Mouse (Mus musculus) bone marrow macrophage, adult 2 months (primary cell): ENCODE results near the gene Esp15. TPM values are rescaled to one million over a fixed set of nuclear protein-coding genes. Genes with fewer than 3 reads are reported as not detected.
"Not testable (repeated sequence)": the region's sequence is repeated elsewhere in the genome, so short reads cannot be mapped to it uniquely, and the experiment has no call there.

ENCODE experiments used
- H3K27ac ChIP-seq: 2 replicates; pipeline ENCODE4 v1.5.1; 2012; ENCODE audit warnings: low read depth, low read length; ENCODE audit not compliant: insufficient read depth
- H3K4me1 ChIP-seq: 2 replicates; pipeline ENCODE4 v1.6.1; 2012; ENCODE audit warnings: low read length; ENCODE audit not compliant: control insufficient read depth, insufficient read depth
- H3K4me3 ChIP-seq: 2 replicates; pipeline ENCODE4 v1.5.1; 2012; ENCODE audit warnings: mild to moderate bottlenecking, low read length, moderate library complexity; ENCODE audit not compliant: insufficient read depth
- CTCF ChIP-seq: IDR thresholded peaks from 2 replicates; pipeline ENCODE4 v1.5.1; 2012; ENCODE audit warnings: low read depth, mild to moderate bottlenecking, low read length, moderate library complexity
- POLR2A ChIP-seq: IDR thresholded peaks from 2 replicates; pipeline ENCODE4 v1.6.1; 2012; ENCODE audit warnings: mild to moderate bottlenecking, low read depth, low read length, borderline replicate concordance
- polyA plus RNA-seq: library from polyadenylated mRNA; stranded (reverse); fragments of >200 nt; gene quantifications from 2 replicates; pipeline ENCODE4 v1.2.4, GENCODE M21; 2012; ENCODE audit not compliant: missing spikeins, insufficient read depth, insufficient read length

Esp15 gene
- not detected in 2 replicates for polyA plus RNA-seq

GRCm38 (mm10) chr17:39640654-39641053 lies at the start of gene Esp15:
Esp15 (plus strand) TSS chr17:39640954.
- not testable (repeated sequence) for H3K4me3 ChIP-seq, H3K4me1 ChIP-seq, H3K27ac ChIP-seq

- Histone ChIP-seq H3K4me3 (no peak overlapping the region), H3K4me1 (no peaks in the 10 kb centered on the region)
- TF ChIP-seq POLR2A (no peak), CTCF (no peak)
Measured at GRCm38 (mm10) chr17:39591550-39591949, 49.2 kb upstream of the Esp15 start.

More at GRCm38 (mm10) chr17:39591550-39591949, 49.2 kb upstream of the Esp15 start:
- H3K27ac ChIP-seq = no peak overlapping the region

Other genes starting within 250 kb of the Esp15 start
- gene Esp18, start 234.6 kb upstream of the Esp15 start, polyA plus RNA-seq = not detected in 2 replicates
- not detected in 2 replicates for gene Esp16, start 104.8 kb upstream of the Esp15 start, polyA plus RNA-seq